Mouse (Mus musculus): ENCODE results near the gene Lrfn2. TPM values are rescaled to one million over a fixed set of nuclear protein-coding genes. Genes with fewer than 3 reads are reported as not detected.

Lrfn2 gene
- polyA plus RNA-seq, 1 experiment = 11.8 TPM

DNA sequence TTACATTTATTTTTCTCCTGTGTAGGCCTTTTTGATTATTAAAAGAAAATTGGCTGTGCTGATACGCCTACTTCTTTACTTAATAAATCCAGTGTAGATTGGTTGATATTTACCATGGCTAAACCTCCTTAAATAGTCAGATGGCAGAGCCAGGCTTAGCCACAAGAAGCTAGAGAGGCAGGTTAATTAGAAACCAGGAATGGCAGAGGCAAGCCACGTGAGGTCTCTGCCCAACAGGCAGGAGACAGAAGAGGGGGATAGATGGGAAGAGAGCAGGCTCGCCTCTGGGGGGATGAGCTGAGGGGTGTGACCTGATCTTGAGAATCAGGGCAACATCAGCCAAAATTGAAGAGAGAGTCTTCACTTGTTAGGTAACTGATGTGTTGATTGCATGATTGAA is 30.5 kb downstream of the Lrfn2 start:
- DNase-seq (ENCODE audit: extremely low spot score in 1 of 2, low spot score in 1 of 2) = no peak

- DNase-seq (ENCODE audit: extremely low spot score in 1 of 2, low spot score in 1 of 2) = no peak
Measured at GRCm38 (mm10) chr17:48963740-48964139, 31.6 kb downstream of the Lrfn2 start.

GRCm38 (mm10) chr17:48968304-48968703 is 36.1 kb downstream of the Lrfn2 start:
- peak in 1 of 2 experiments; percentile 46 for DNase-seq (ENCODE audit: extremely low spot score in 1 of 2, low spot score in 1 of 2)

DNA sequence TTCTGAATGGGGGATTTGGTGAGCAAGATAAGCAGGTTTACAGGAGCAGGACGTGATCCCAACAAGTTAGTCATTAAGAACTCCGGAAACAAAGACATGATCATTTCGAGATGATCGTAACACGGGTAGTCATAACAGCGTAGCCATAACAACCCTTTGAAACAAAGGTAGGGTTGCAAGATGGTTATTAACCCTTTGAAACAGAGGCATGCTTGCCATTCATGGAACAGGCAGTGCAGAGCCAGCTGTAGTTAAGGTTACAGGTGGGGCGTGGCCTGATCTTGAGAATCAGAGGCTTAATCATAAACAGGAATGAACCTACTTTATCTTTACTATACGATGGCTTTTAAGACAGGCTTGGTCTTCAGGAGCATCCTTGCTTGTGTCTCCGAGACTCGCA is 39.1 kb downstream of the Lrfn2 start:
- DNase-seq (ENCODE audit: extremely low spot score in 1 of 2, low spot score in 1 of 2) = no peak

DNA sequence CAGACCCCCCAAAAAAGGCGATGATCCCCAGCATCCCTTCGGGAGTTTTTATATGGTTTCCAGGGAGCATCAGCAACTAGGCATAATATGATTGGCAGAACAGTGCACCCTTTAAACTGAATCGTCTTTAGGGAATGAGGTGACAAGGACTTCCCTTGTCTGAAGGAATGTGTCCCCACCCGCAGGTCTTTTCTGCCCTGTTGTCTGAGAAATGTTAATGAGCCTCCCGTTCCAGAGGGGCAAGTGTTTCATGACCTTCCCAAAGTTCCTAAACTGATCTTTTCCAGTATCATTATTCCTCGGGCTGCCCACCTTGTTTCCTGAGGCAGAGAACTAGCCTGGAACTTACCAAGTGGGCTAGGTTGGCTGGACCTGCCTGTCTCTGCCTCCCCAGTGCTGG is 40.7 kb downstream of the Lrfn2 start:
- DNase-seq (ENCODE audit: extremely low spot score in 1 of 2, low spot score in 1 of 2) = no peak

- no peak for DNase-seq (ENCODE audit: extremely low spot score in 1 of 2, low spot score in 1 of 2)
Measured at GRCm38 (mm10) chr17:48973394-48973793, 41.2 kb downstream of the Lrfn2 start.

- DNase-seq (ENCODE audit: extremely low spot score in 1 of 2, low spot score in 1 of 2) = no peak
Measured at GRCm38 (mm10) chr17:48975055-48975454, 42.9 kb downstream of the Lrfn2 start.

DNA sequence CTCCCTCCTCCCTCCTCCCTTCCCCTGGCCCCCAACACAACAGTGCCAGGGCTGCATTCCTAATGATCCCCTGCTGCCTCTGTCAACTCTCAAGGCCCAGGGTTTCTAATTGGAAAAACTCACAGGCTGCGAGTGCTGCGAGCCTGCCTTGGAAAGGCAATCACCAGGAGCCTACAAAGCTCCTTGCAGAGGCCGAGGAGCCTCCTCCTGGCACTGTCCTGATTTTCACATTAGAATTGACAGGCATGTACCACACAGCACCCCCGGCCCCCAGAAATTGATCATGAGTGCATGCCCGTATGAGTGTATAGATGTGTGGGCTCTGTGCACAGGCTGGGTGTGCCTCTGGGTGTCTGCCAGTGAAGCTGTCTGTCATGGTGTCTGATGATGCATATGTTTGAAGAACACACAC is 44.4 kb downstream of the Lrfn2 start:
- DNase-seq (ENCODE audit: extremely low spot score in 1 of 2, low spot score in 1 of 2) = peak; percentile 62 to 80

DNA sequence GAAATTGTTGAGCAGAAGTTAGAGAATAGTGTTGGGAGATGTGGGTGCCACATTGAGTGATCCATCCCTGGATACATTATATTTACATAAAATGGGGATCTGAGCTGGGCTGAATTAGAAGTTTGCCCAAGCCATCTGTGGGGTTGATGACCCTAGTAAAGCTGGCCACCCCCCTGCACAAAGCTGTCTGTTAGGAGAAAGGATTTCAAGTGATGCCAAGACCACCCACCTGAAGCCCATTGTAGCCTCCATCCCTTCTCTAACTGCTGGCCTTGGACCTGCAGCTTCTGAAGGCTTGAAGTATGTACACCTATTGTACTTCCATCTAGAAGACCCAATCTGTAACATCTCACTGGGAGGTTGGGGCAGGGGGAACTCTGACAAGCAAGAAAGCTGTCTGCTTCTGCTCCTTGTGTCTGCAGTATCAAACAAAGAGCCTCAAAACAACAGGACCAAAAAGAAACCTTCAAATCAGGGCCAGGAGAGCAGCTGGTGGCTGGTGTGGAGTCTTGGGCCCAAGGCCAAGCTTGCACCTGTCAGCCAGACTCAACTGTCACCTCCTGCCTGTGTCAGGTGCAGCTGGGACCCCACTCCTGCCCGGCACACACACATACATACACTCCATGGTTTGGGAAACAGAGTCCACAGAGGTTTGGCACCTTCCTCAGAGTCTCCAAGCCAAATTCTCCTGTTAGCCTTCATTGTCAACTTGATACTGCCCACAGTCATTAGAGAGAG is 63.2 kb downstream of the Lrfn2 start:
- no peak for DNase-seq (ENCODE audit: extremely low spot score in 1 of 2, low spot score in 1 of 2)

GRCm38 (mm10) chr17:48999463-49000227 is 67.5 kb downstream of the Lrfn2 start:
- no peak for DNase-seq (ENCODE audit: extremely low spot score in 1 of 2, low spot score in 1 of 2)

DNA sequence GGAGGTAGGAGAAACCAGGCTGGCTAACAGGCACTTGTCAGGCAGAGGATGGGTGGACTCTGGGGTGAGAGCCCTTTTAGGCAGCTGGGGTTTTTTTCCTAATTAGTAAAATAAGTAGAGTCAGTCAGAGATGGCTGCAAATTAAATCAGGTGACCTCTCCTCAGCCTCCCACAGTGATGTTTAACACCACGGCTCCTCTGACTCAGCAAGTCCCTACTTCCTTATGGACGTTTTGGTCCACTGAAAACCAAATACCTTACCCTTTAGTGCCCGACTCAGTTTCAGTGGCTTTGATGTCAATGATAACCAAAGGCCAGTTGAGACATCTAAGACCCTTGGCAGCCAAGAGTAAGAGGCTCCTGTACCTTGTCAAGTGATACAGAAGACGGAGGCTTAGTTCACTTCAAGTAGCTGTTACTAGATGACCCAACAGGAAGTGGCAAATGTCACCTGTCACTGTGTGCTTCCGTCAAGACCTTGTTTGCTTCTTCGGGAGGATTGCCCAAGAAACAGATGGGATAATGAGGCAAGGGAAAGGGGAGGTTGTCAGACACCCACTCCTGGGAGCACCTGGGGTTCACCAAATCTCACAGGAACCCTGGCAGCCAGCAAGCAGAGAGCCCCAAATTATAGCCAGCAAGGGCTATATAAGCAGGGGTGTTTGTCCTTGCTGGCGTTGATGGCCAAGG is 77.3 kb downstream of the Lrfn2 start:
- DNase-seq (ENCODE audit: extremely low spot score in 1 of 2, low spot score in 1 of 2) = no peak

GRCm38 (mm10) chr17:49013876-49014600 is 81.9 kb downstream of the Lrfn2 start:
- peak; percentile 33 to 80 for DNase-seq (ENCODE audit: extremely low spot score in 1 of 2, low spot score in 1 of 2)

DNA sequence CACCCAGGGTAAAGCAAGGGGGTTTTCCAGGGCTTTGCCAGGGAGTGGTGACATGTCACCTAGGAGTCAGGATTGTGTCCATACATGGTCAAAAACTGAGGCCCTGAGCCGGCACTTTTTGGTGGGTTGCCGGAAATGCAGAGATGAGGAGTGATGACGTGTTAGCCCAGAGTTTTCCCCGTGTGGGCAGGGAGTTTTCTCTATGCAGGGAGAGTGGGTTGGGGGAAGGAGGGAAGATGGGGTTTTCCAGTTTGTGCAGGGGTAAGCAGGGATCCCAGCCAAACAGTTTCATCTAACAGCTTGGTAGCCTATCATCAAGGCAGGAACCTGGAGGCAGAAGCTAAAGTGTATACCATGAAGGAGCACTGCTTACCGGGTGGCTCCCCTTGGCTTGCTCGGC is 83.2 kb downstream of the Lrfn2 start:
- peak in 1 of 2 experiments; percentile 38 for DNase-seq (ENCODE audit: extremely low spot score in 1 of 2, low spot score in 1 of 2)

DNA sequence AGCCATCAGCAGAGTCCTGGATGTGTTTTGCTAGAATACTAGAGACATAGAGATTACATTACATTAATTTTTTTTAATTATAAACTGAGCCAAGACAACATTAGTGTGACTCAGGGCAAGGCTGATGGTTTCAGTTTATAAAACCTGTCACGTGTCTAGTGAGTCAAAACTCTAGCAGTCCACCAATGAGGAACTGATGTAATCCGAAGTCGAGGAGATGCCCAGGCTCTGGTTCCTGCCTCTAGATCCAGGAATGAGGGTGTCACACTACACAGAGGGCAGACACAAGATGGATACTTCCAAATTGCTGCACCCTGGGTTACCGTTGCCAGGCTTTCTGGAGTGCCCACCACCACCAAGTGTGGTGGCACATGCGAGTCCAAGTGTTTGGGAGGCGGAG is 84.0 kb downstream of the Lrfn2 start:
- DNase-seq (ENCODE audit: extremely low spot score in 1 of 2, low spot score in 1 of 2) = no peak

DNA sequence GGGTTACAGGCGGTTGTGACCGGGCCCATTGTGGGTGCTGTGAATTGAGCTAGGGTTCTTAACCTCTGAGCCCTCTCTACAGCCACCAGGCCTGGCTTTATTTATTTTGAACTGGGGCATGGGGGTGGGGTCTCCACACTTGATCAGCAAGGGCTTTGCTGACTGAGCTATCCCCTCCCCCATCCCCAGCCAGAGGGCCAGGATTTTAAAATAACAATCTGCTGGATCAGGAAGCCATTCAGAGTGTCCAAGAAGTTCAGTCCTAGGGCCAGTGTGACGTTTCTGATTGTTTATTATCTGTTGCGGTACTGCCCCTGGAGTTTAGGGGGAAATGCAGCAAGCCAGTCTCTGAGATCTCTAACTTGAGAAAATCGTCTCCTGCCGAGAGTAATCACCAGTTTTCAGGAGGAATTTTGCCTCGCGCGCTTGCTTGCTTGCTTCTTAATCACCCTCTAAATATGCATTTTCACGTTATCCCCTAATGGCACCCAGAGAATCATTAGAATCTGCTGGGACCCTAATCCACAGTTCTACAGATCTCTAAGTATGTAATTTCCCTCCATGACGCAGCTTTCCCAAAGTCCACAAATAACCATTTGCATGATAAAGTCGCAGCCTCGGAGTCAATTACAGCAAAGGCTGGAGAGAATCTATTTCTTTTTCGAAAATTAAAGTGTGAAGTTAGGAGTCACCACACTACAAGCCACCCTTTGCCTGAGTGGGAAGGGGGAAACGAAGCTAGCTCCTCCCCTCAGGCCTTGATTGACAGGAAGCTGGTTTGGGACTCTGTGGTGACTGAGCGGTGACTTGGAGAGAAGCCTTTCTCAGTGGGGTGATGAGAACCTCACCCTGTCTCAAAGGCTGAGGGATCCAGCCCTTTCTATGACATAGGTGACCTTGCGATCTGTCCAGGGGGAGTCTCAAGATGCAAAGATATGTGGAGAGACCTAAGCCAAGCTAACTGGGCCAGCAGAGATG is 85.5 kb downstream of the Lrfn2 start:
- DNase-seq (ENCODE audit: extremely low spot score in 1 of 2, low spot score in 1 of 2) = no peak

GRCm38 (mm10) chr17:49018774-49019488 is 86.8 kb downstream of the Lrfn2 start:
- DNase-seq (ENCODE audit: extremely low spot score in 1 of 2, low spot score in 1 of 2) = no peak

DNA sequence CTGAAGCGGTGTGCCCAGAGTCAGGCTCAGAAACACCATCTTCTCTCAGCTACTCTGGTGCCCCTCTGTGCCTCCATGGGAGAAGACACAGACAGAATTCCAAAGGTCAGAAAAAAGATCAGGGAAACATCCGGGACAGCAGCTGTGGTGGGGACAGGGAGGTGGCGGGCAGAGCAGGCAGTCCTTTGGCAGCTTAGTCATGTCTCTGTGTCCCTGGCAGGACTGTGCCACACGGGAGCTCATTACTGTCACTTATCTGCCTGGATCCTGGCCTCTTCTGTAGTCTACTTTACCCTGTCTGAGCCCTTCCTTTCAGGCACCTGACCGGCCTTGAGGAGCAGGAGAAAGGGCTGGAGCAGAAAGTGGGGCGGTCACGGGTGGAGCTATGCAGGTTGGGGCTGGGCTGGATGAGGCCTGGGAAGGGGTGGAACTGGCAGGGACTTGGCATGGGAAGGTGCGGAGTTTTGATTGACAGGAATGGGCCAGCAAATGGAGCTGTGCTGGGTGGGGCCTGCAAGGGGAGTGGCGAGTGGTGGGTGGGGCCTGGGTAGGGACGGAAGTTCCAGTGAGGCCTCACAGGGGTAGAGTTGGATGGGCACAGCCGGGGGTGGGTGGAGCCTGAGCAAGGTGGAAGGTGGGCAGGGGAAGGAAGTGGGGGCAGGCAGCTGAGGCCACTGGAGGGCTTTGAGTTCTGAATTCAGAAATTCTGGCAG is 97.5 kb downstream of the Lrfn2 start:
- no peak for DNase-seq (ENCODE audit: extremely low spot score in 1 of 2, low spot score in 1 of 2)

GRCm38 (mm10) chr17:49030269-49030615 is 98.1 kb downstream of the Lrfn2 start:
- peak; percentile 28 to 66 for DNase-seq (ENCODE audit: extremely low spot score in 1 of 2, low spot score in 1 of 2)

Measured in frontal cortex, adult 2 months (tissue).